Mouse (Mus musculus) MEL (cell line): ENCODE data around the gene Tdp1. TPM values are rescaled to one million over a fixed set of nuclear protein-coding genes. Genes with fewer than 3 reads are reported as not detected.
"Not testable (repeated sequence)": the region's sequence is repeated elsewhere in the genome, so short reads cannot be mapped to it uniquely, and the experiment has no call there.

Experiments used
- DNase-seq: peaks from one replicate; pipeline ENCODE4 v3.0.0; 2011; ENCODE audit warnings: low read depth, low spot score
- H3K27ac ChIP-seq: 2 replicates; pipeline ENCODE4 v1.5.1; 2012; ENCODE audit warnings: low read depth, mild to moderate bottlenecking, control low read depth, low read length, moderate library complexity; ENCODE audit not compliant: control insufficient read depth
- H3K27me3 ChIP-seq, 2 experiments: fragments of 150-350 bp in 1 of 2; sonication (generic) in 1 of 2; 2 replicates each; pipeline ENCODE4 v1.6.1; 2012; ENCODE audit warnings: low read length in 2 of 2, mild to moderate bottlenecking in 2 of 2, improper control_type of control experiment in 1 of 2, moderate library complexity in 1 of 2; ENCODE audit not compliant: insufficient read depth in 2 of 2, control insufficient read depth in 1 of 2
- H3K36me3 ChIP-seq, 2 experiments: 2 replicates each; pipeline ENCODE4 v1.6.1; 2012 to 2014; ENCODE audit warnings: low read length in 2 of 2, improper control_type of control experiment in 1 of 2, inconsistent platforms in 1 of 2, mild to moderate bottlenecking in 1 of 2; ENCODE audit not compliant: insufficient read depth in 2 of 2, control insufficient read depth in 1 of 2
- H3K4me1 ChIP-seq, 2 experiments: fragments of 150-350 bp in 1 of 2; sonication (generic) in 1 of 2; 2 replicates each; pipeline ENCODE4 v1.6.1; 2012; ENCODE audit warnings: low read length in 2 of 2, improper control_type of control experiment in 1 of 2, mild to moderate bottlenecking in 1 of 2; ENCODE audit not compliant: insufficient read depth in 2 of 2, control insufficient read depth in 1 of 2
- H3K4me3 ChIP-seq, 2 experiments: fragments of 150-350 bp in 1 of 2; sonication (generic) in 1 of 2; 2 replicates each; pipeline ENCODE4 v1.5.1; 2012; ENCODE audit warnings: low read depth in 2 of 2, low read length in 2 of 2, mild to moderate bottlenecking in 2 of 2, moderate library complexity in 2 of 2, control low read depth in 1 of 2, improper control_type of control experiment in 1 of 2; ENCODE audit not compliant: control insufficient read depth in 1 of 2, insufficient read depth in 1 of 2
- H3K79me2 ChIP-seq: 2 replicates; pipeline ENCODE4 v1.6.1; 2012; ENCODE audit warnings: mild to moderate bottlenecking, low read length, moderate library complexity; ENCODE audit not compliant: control insufficient read depth, poor library complexity, insufficient read depth
- H3K9ac ChIP-seq: 2 replicates; pipeline ENCODE4 v1.6.1; 2012; ENCODE audit warnings: low read depth, mild to moderate bottlenecking, control low read depth, low read length, moderate library complexity; ENCODE audit not compliant: control insufficient read depth, poor library complexity, severe bottlenecking
- H3K9me3 ChIP-seq: fragments of 150-350 bp; sonication (generic); replicated peaks from 2 replicates; pipeline ENCODE4 v1.6.1; 2012; ENCODE audit warnings: mild to moderate bottlenecking, low read length, improper control_type of control experiment, moderate library complexity; ENCODE audit not compliant: insufficient read depth
- CTCF ChIP-seq, 3 experiments: IDR thresholded peaks in 2 of 3; conservative IDR thresholded peaks in 1 of 3; 2 replicates each; pipeline ENCODE4 v1.5.1; 2011 to 2012; ENCODE audit warnings: low read length in 3 of 3, low read depth in 2 of 3, mild to moderate bottlenecking in 2 of 3, improper control_type of control experiment in 1 of 3, inconsistent platforms in 1 of 3, mixed read lengths in 1 of 3, moderate library complexity in 1 of 3; ENCODE audit not compliant: control insufficient read depth in 1 of 3, insufficient read depth in 1 of 3, poor library complexity in 1 of 3, severe bottlenecking in 1 of 3
- E2F4 ChIP-seq: IDR thresholded peaks from 2 replicates; pipeline ENCODE4 v1.6.1; 2011; ENCODE audit warnings: low read depth, low read length, improper control_type of control experiment, borderline replicate concordance
- ELF1 ChIP-seq: IDR thresholded peaks from 2 replicates; pipeline ENCODE4 v1.6.1; 2014; ENCODE audit warnings: low read depth, mild to moderate bottlenecking, inconsistent platforms, low read length, improper control_type of control experiment, moderate library complexity
- EP300 ChIP-seq, 2 experiments: IDR thresholded peaks; 2 replicates each; pipeline ENCODE4 v1.6.1; 2011; ENCODE audit warnings: improper control_type of control experiment in 2 of 2, low read length in 2 of 2, low read depth in 1 of 2, mild to moderate bottlenecking in 1 of 2
- MEF2A ChIP-seq: IDR thresholded peaks from 2 replicates; pipeline ENCODE4 v1.6.1; 2014; ENCODE audit warnings: low read depth, mild to moderate bottlenecking, inconsistent platforms, low read length, improper control_type of control experiment; ENCODE audit not compliant: poor library complexity, insufficient replicate concordance, severe bottlenecking; ENCODE audit errors: extremely low read depth
- POLR2AphosphoS5 ChIP-seq: IDR thresholded peaks from 2 replicates; pipeline ENCODE4 v1.6.1; 2012; ENCODE audit warnings: low read depth, borderline replicate concordance, mild to moderate bottlenecking, inconsistent platforms, low read length, moderate library complexity, mixed read lengths
- RAD21 ChIP-seq: IDR thresholded peaks from 2 replicates; pipeline ENCODE4 v1.6.1; 2011; ENCODE audit warnings: mild to moderate bottlenecking, low read depth, low read length, improper control_type of control experiment
- SMC3 ChIP-seq: IDR thresholded peaks from 2 replicates; pipeline ENCODE4 v1.6.1; 2011; ENCODE audit warnings: low read depth, low read length, improper control_type of control experiment
- ZC3H11A ChIP-seq: IDR thresholded peaks from 2 replicates; pipeline ENCODE4 v1.6.1; 2012; ENCODE audit warnings: low read depth, mild to moderate bottlenecking, inconsistent platforms, low read length, improper control_type of control experiment
- ZKSCAN1 ChIP-seq: IDR thresholded peaks from 2 replicates; pipeline ENCODE4 v1.6.1; 2012; ENCODE audit warnings: low read depth, mild to moderate bottlenecking, inconsistent platforms, low read length, improper control_type of control experiment, moderate library complexity
- polyA plus RNA-seq, 2 experiments: library from polyadenylated mRNA; stranded (reverse) in 1 of 2; unstranded in 1 of 2; fragments of >175 nt in 1 of 2; fragments of >200 nt in 1 of 2; gene quantifications; 2 replicates each; pipeline versions ENCODE4 v1.2.1 to v1.2.4; 2012; ENCODE audit warnings: low replicate concordance in 2 of 2, low read depth in 1 of 2; ENCODE audit not compliant: insufficient read length in 2 of 2, insufficient read depth in 1 of 2, missing spikeins in 1 of 2
- total RNA-seq: library from RNA; depleted of rRNA; stranded (reverse); fragments of 300-350 nt; gene quantifications from 2 replicates; pipeline ENCODE4 v1.2.3, GENCODE M21; 2012

The Tdp1 gene
- total and polyA plus RNA-seq, 3 experiments = 33.2 to 142 (median 94.3) TPM

DNA sequence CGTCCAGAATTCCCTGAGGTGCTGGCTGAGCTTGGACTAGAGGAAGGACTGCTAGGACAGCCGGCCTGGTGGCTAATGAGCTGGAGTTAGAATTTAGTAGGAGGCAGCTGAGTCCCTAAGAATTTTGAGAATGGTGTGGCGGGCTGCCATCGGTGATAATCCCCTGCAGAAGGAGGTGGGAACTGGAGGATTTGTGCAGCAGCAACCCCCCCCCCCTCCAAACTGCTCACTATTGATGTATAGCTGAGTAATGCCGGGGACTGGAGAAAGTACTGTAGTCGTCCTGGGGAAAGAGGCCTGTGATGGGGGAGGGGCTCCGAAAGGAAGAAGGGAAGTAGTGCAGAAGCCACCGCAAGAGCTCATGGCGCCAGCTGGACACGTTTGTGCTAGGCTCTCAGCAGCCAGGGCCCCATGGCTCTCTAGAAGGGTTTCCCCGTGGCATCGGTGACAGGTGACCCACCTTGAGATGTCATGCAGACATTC, 82.6 kb downstream of the Tdp1 start:
- DNase-seq = no peak
- H3K4me1 ChIP-seq = no peaks in the 10 kb centered on the region
- no peaks in the 10 kb centered on the region for H3K36me3 ChIP-seq
- no peaks in the 10 kb centered on the region for H3K9me3 ChIP-seq
- no peak for TF ChIP-seq EP300 (IDR thresholded peaks at IDR 0.05; ENCODE audit: low read depth in 1 of 2, low read length in 2 of 2)
- no peak for TF ChIP-seq ZKSCAN1
- no peak for TF ChIP-seq MEF2A
- H3K4me3 ChIP-seq = no peak overlapping the region
- no peaks in the 10 kb centered on the region; the same call in 1 of the 2 replicates for H3K79me2 ChIP-seq
- H3K9ac ChIP-seq = no peak overlapping the region
- peaks cover 0 to 3% of the 10 kb centered on the region in 2 experiments; a peak in 1 of 4 replicates for H3K27me3 ChIP-seq
- H3K27ac ChIP-seq = no peak overlapping the region

DNA sequence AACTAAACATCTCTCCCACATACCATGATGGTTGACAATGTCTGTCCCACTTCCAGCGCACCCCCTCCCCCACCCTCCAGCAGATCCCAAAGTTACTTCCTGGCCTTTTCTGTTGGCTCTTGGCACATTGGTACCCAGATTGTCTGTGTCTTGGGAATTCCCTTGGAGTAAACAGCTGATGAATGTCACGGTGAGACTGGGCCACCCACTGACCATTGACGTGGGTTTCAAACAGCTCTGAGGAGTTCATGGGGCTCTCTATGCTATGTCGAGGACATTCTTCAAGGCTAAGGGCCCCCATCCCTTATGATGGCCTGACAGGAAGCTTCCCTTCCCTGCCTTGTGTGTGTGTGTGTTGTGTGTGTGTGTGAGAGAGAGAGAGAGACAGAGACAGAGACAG, 85.6 kb downstream of the Tdp1 start:
- no peak overlapping the region for H3K9ac ChIP-seq
- no peaks in the 10 kb centered on the region for H3K36me3 ChIP-seq
- no peaks in the 10 kb centered on the region for H3K9me3 ChIP-seq
- peaks cover 0 to 3% of the 10 kb centered on the region in 2 experiments; a peak in 1 of 4 replicates for H3K27me3 ChIP-seq
- no peak overlapping the region for H3K27ac ChIP-seq
- DNase-seq = no peak
- H3K4me3 ChIP-seq = no peak overlapping the region
- TF ChIP-seq POLR2AphosphoS5 (no peak), E2F4 (no peak), ELF1 (no peak)
- H3K4me1 ChIP-seq = no peaks in the 10 kb centered on the region
- no peaks in the 10 kb centered on the region for H3K79me2 ChIP-seq

DNA sequence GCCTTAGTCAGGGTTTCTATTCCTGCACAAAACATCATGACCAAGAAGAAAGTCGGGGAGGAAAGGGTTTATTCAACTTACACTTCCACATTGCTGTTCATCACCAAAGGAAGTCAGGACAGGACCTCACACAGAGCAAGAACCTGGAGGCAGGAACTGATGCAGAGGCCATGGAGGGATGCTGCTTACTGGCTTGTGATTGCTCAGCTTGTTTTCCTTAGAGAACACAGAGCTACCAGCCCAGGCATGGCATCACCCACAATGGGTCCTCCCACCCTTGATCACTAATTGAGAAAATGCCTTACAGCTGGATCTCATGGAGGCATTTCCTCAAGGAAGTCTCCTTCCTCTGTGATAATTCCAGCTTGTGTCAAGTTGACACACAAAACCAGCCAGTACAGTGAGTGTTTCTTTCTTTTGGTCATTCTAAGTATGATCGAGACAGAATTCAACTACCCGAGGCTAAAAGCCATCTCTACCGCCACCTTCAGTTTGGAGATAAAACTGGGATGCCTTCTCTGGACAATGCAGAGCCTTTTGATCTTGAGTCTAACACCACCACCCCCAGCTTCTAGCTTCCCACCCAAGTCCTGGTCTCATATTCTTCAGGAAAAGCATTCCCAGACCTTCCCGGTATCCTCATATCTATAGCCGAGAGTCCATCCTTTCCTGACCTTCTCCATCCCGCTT, 87.0 kb downstream of the Tdp1 start:
- not testable (repeated sequence) for H3K4me3 ChIP-seq, H3K36me3 ChIP-seq, H3K9ac ChIP-seq, H3K9me3 ChIP-seq, H3K79me2 ChIP-seq, H3K27ac ChIP-seq, H3K27me3 ChIP-seq, H3K4me1 ChIP-seq
- DNase-seq = peak; percentile 31
- TF ChIP-seq ZC3H11A (peak; percentile 14; the same call in 1 of the 2 replicates), RAD21 (peak; percentile 55), CTCF (IDR thresholded peaks at IDR 0.05 in 2 of 3, conservative IDR thresholded peaks at IDR 0.05 in 1 of 3; ENCODE audit: control insufficient read depth in 1 of 3, insufficient read depth in 1 of 3, low read depth in 2 of 3, low read length in 3 of 3, poor library complexity in 1 of 3, severe bottlenecking in 1 of 3) (peak in 2 of 3 experiments; percentile 29 to 54; a peak in 4 of 6 replicates), SMC3 (peak; percentile 46)
